In genomic region chr10:13552646-13553497, GRCm38 (mm10) we compare ENCODE assay signal across 8 mouse cellular contexts. TPM values are rescaled to one million over a fixed set of nuclear protein-coding genes. Genes with fewer than 3 reads are reported as not detected.
DNase-seq lines count a peak whose midpoint lies in the region; ATAC-seq lines count a peak whose summit lies in the region.

TSS of gene Adat2 (plus strand) at chr10:13552894.
TSS of gene Pex3 (minus strand) at chr10:13553142.

- H3K27me3 ChIP-seq in hindbrain, embryonic 13.5 days = no peaks in the 10 kb centered on the region

- 1% methylated on average over 51 of the region's 51 CpGs for WGBS in hindbrain, embryonic 13.5 days

- H3K9ac ChIP-seq in hindbrain, embryonic 13.5 days = peak within 1 kb of the TSS; percentile 85

- peak; percentile 94 for DNase-seq in Muller cell, postnatal 12 days (ENCODE audit: inconsistent ontology term)
- DNase-seq in cerebellum, adult 9-11 months = peak; percentile 85
- peak; percentile 76 to 84 for DNase-seq in frontal cortex, postnatal 10 days (ENCODE audit: low spot score in 2 of 2)
- DNase-seq in layer of hippocampus, postnatal 25 days (ENCODE audit: extremely low spot score in 1 of 2, low spot score in 1 of 2) = peak; percentile 87 to 90
- peak; percentile 90 for DNase-seq in lung, postnatal 25 days (ENCODE audit: low spot score)
- peak; percentile 95 for DNase-seq in retina, embryonic 14.5 days (ENCODE audit: low spot score)
- DNase-seq in thymus, postnatal 4 days = peak; percentile 94

- H3K4me2 ChIP-seq in hindbrain, embryonic 13.5 days = peak within 1 kb of the TSS; percentile 70

- H3K9me3 ChIP-seq in hindbrain, embryonic 13.5 days = no peaks in the 10 kb centered on the region

- H3K4me1 ChIP-seq in hindbrain, embryonic 13.5 days (replicated peaks) = peaks cover 12% of the 10 kb centered on the region

- H3K4me3 ChIP-seq in hindbrain, embryonic 13.5 days = peak within 1 kb of the TSS; percentile 65

- H3K36me3 ChIP-seq in hindbrain, embryonic 13.5 days = no peaks in the 10 kb centered on the region

- H3K27ac ChIP-seq in hindbrain, embryonic 13.5 days = peak within 1 kb of the TSS; percentile 83

- peak; percentile 97 for ATAC-seq in hindbrain, embryonic 13.5 days (ENCODE audit: low FRiP score)

RNA-seq across cellular contexts. Expression of gene Adat2, which starts in this region (rescaled TPM):
- 2.0 and 2.1 TPM in 2 replicates for polyA plus RNA-seq in hindbrain, embryonic 13.5 days (2015; fragmentation: Nextera tagmentation; extraction: Ambion mirVana)
- 1 to 10 TPM; 8.1 to 8.9 TPM for total RNA-seq in layer of hippocampus, postnatal 25 days (2021)

RNA-seq across cellular contexts. Expression of gene Pex3, which starts in this region (rescaled TPM):
- 24.7 and 25.9 TPM in 2 replicates for polyA plus RNA-seq in hindbrain, embryonic 13.5 days (2015; fragmentation: Nextera tagmentation; extraction: Ambion mirVana)
- total RNA-seq in layer of hippocampus, postnatal 25 days (2021) = 10 to 100 TPM; 26.0 to 30.3 TPM

Comparison
In these comparisons a context has a peak if more than half of its experiments do, and no peak if none do; other contexts are left out.
1. Peak in every context shown above with its lines: DNase-seq, ATAC-seq, H3K4me3 ChIP-seq and H3K27ac ChIP-seq.